Mouse (Mus musculus): Measurements from ENCODE around the gene Tnfrsf12a.

DNA sequence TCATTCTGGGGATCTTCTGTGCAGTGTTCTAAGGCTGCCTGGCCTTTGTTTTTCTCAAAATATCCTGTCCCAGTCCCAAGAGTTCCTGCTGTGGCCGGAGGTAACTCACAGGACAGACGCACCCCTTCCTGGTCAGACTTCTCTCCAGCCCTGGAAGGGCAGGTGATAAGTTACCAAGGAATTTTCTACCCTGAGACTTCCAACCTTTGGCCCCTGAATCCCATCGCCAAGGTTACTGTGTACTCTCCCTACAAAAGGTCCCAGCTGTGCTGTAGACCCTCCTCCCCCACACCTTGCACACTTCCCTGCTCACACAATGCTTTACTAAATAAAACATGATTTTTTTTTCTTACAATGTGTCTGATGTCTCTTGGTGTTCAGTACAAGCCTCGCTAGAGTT is 4.8 kb upstream of the Tnfrsf12a start:
- TF ChIP-seq CTCF (IDR thresholded peaks at IDR 0.05; ENCODE audit: extremely low read depth, insufficient read depth, low read length) (no peak), POLR2A (IDR thresholded peaks at IDR 0.05; ENCODE audit: extremely low read depth, insufficient read depth, low read length) (no peak)

All from cortical plate, adult 2 months (tissue).